Comparison of ENCODE assay signal across 8 mouse cellular contexts in the genomic region with DNA sequence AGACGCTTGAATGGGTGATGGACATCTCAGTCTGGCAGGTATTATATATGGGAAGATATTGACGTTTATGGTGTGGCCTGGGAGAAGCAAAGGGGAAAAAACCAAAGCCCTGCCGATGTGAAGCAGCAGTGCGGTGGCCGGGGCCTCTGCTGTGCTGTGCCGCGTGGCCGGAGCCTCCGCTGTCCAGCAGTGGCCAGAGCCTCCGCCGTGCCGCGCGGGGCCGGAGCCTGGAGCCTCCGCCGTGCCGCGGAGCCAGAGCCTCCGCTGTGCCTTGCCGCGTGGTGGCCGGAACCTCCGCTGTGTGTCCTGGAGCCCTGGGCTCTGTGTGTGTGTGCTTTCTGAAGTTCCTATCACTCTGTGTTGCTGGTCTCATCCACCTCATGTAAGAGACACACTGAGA. TPM values are rescaled to one million over a fixed set of nuclear protein-coding genes. Genes with fewer than 3 reads are reported as not detected.
DNase-seq lines count a peak whose midpoint lies in the region; ATAC-seq lines count a peak whose summit lies in the region.

No protein-coding gene starts in this region.

- H3K36me3 ChIP-seq in heart, embryonic 11.5 days (ENCODE audit: control insufficient read depth, insufficient read depth, low read length): peaks cover 7% of the 10 kb centered on the region
- peaks cover 27% of the 10 kb centered on the region for H3K36me3 ChIP-seq in hindbrain, embryonic 10.5 days
- H3K36me3 ChIP-seq in midbrain, embryonic 10.5 days: peaks cover 11% of the 10 kb centered on the region

- H3K27ac ChIP-seq in heart, embryonic 11.5 days (ENCODE audit: low read depth, low read length): peak overlapping the region; percentile 15; the same call in 1 of the 2 replicates
- H3K27ac ChIP-seq in hindbrain, embryonic 10.5 days: peak overlapping the region; percentile 26; the same call in 1 of the 2 replicates
- H3K27ac ChIP-seq in midbrain, embryonic 10.5 days (replicated peaks): peak overlapping the region; percentile 52; the same call in 1 of the 2 replicates

- H3K9ac ChIP-seq in heart, embryonic 11.5 days (ENCODE audit: low read depth, low read length): peak overlapping the region; percentile 34; the same call in 1 of the 2 replicates

- H3K4me1 ChIP-seq in heart, embryonic 11.5 days (ENCODE audit: control insufficient read depth, insufficient read depth, low read length): no peaks in the 10 kb centered on the region; the same call in 1 of the 2 replicates
- H3K4me1 ChIP-seq in hindbrain, embryonic 10.5 days (replicated peaks): peaks cover 13% of the 10 kb centered on the region; the same call in 1 of the 2 replicates
- H3K4me1 ChIP-seq in midbrain, embryonic 10.5 days: peaks cover 8% of the 10 kb centered on the region

- no peaks in the 10 kb centered on the region for H3K9me3 ChIP-seq in heart, embryonic 11.5 days (replicated peaks; ENCODE audit: control insufficient read depth, low read length)
- H3K9me3 ChIP-seq in hindbrain, embryonic 10.5 days: peaks cover 4% of the 10 kb centered on the region; the same call in 1 of the 2 replicates
- no peaks in the 10 kb centered on the region for H3K9me3 ChIP-seq in midbrain, embryonic 10.5 days (replicated peaks)

- ATAC-seq in heart, embryonic 11.5 days (replicated peaks; ENCODE audit: insufficient number of reproducible peaks, low FRiP score, low TSS enrichment): no peak
- no peak for ATAC-seq in CD4-positive, CD25-positive, alpha-beta regulatory T cell, adult 4 months

- no peaks in the 10 kb centered on the region for H3K27me3 ChIP-seq in heart, embryonic 11.5 days (ENCODE audit: control insufficient read depth, insufficient read depth, low read length)
- no peaks in the 10 kb centered on the region for H3K27me3 ChIP-seq in hindbrain, embryonic 10.5 days (ENCODE audit: insufficient read depth, poor library complexity, severe bottlenecking)
- H3K27me3 ChIP-seq in midbrain, embryonic 10.5 days (ENCODE audit: low read depth, poor library complexity, severe bottlenecking): peaks cover 4% of the 10 kb centered on the region; the same call in 1 of the 2 replicates

- H3K4me2 ChIP-seq in heart, embryonic 11.5 days: peak overlapping the region; percentile 63

- WGBS in heart, embryonic 11.5 days (ENCODE audit: insufficient replicate concordance): 60% methylated on average over 24 of the region's 24 CpGs
- 44% methylated on average over 24 of the region's 24 CpGs for WGBS in hindbrain, embryonic 10.5 days
- WGBS in midbrain, embryonic 10.5 days: 44% methylated on average over 24 of the region's 24 CpGs

- H3K4me3 ChIP-seq in heart, embryonic 11.5 days (ENCODE audit: low read depth, low read length): peak overlapping the region; percentile 27
- H3K4me3 ChIP-seq in hindbrain, embryonic 10.5 days: peak overlapping the region; percentile 44
- peak overlapping the region; percentile 45 for H3K4me3 ChIP-seq in midbrain, embryonic 10.5 days

- no peak for DNase-seq in heart, adult 9 months (ENCODE audit: low spot score in 2 of 2)
- DNase-seq in adrenal gland, postnatal 36 days: peak; percentile 36 to 60
- DNase-seq in hindbrain, embryonic 10.5 days (ENCODE audit: low spot score): peak; percentile 30
- peak; percentile 27 for DNase-seq in midbrain, embryonic 10.5 days (ENCODE audit: low spot score)
- DNase-seq in adipocyte (ENCODE audit: low spot score): no peak
- DNase-seq in spleen, postnatal 10 days (ENCODE audit: low spot score in 2 of 2): no peak

RNA-seq across cellular contexts. Expression of gene Socs5, which starts 17.9 kb away (rescaled TPM):
- 11.2 and 11.9 TPM in 2 replicates for polyA plus RNA-seq in heart, embryonic 11.5 days (2014; fragmentation: Nextera tagmentation; extraction: Ambion mirVana)
- total RNA-seq in adrenal gland, postnatal 36 days (2021): 10 to 100 TPM; 75.7 to 80.5 TPM
- polyA plus RNA-seq in hindbrain, embryonic 10.5 days (2016; fragmentation: Nextera tagmentation; extraction: Ambion mirVana): 7.5 and 8.8 TPM in 2 replicates
- polyA plus RNA-seq in midbrain, embryonic 10.5 days (2016; fragmentation: Nextera tagmentation; extraction: Ambion mirVana): 8.5 and 8.9 TPM in 2 replicates
- polyA plus RNA-seq in CD4-positive, CD25-positive, alpha-beta regulatory T cell, adult 4 months (2017; shearing (Covaris generic)): 1 to 10 TPM; 8.7 to 9.3 TPM

Comparison
In these comparisons a context has a peak if more than half of its experiments do, and no peak if none do; other contexts are left out.
1. DNase-seq: peak in adrenal gland, postnatal 36 days (2 of 2), hindbrain, embryonic 10.5 days (single experiment) and midbrain, embryonic 10.5 days (single experiment); none in heart, adult 9 months (0 of 2), adipocyte (single experiment) and spleen, postnatal 10 days (0 of 2).
2. Peak in every context shown above with its lines, with median percentiles within 50 percentile points of each other: H3K27ac ChIP-seq and H3K4me3 ChIP-seq.